Mouse (Mus musculus) spleen, postnatal 10 days (tissue): Measurements from ENCODE around the gene Rasgrp4.

Experiments
- DNase-seq, 2 experiments: peaks; one replicate each; pipeline ENCODE4 v3.0.0; 2021 to 2022; ENCODE audit warnings: low spot score in 2 of 2

The Rasgrp4 gene

GRCm38 (mm10) chr7:29146625-29147367, 12.1 kb downstream of the Rasgrp4 start:
- no peak for DNase-seq

GRCm38 (mm10) chr7:29148771-29149170, 14.1 kb downstream of the Rasgrp4 start:
- DNase-seq = no peak

DNA sequence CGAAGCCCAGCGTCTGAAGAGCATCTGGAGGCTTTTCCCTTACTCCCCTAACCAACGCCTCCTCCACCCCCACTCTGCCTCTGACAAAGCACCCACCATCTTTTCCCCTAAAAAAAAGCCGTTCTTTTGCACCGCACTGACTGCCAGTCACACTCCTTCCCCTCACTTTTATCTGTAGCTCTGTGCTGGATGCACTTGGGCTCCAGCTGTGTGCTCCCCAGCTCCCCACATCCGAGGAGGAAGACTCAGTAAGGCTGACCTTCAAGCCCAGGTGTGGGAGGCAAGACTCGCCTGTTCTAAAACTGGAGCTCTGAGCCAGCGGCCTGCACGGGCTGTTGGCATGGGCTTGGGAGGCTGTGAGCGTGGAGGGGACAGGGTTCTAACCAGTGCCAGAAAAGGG, 16.8 kb downstream of the Rasgrp4 start:
- DNase-seq = no peak

GRCm38 (mm10) chr7:29154018-29154720, 19.5 kb downstream of the Rasgrp4 start:
- DNase-seq = no peak

GRCm38 (mm10) chr7:29155196-29155837, 20.7 kb downstream of the Rasgrp4 start:
- peak; percentile 72 to 91 for DNase-seq

- peak in 1 of 2 experiments; percentile 76 for DNase-seq
These were observed 21.5 kb downstream of the Rasgrp4 start, which contains the start of gene Fam98c for GRCm38 (mm10) chr7:29155838-29156782. Fam98c (minus strand) TSS chr7:29156234.

DNA sequence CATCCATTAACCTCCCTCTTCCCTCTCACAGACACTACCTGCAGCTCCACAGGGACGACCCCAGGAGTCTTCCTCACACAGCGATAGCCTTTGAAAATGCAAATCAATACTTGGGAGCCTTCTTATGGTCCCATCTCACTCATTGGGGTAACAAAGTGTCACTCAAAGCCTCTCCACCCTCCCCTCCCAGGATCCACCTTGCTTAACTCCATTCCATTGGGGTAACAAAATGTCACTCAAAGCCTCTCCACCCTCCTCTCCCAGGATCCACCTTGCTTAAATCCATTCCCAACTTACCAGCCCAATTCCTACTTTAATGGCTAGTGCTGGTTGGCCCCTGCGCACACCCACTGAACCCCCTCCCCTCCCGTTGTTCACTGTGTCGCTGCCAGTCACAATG, 23.6 kb downstream of the Rasgrp4 start:
- DNase-seq = no peak

DNA sequence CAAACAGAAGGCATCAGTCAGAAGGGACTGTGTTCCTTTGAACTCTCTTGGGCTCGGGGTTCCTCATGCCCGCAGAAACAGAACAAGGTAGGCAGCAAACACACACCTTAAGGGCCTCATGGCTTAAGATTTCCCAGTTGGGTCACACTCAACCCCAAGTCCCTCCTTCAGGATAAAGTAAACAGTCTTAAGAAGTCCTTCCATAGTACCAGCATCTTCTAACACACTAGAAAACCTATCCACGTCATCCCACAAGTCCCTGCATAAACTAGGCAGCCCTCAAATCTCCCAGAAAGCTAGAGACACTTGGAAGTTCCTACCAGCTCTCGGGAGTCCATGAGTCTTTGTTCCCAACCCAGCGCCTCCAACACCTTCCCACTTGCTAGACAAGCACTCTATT, 27.6 kb downstream of the Rasgrp4 start:
- DNase-seq = no peak

GRCm38 (mm10) chr7:29162750-29163525, 28.3 kb downstream of the Rasgrp4 start:
- DNase-seq = peak in 1 of 2 experiments; percentile 55

DNA sequence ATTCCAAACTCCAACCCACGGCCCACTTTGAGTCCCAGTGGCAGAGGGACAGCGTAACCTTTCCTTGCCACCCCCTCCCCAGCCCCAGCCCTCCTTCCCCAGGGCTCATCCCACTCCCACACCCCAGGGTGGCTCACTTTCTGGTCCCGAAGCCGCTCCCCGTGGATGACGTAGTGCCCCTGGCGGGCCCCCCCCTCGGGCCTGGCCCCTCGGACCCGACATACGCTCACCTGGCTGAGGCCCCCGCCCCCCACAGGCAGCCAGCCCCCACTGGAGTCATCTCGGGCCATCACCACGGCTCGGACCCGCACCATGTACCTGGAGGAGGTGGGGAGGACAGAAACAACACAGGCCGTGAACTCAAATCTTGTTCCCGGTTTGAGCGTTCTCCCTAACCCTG, 33.0 kb downstream of the Rasgrp4 start:
- no peak for DNase-seq

GRCm38 (mm10) chr7:29168121-29168695, 33.6 kb downstream of the Rasgrp4 start:
- DNase-seq = no peak

DNA sequence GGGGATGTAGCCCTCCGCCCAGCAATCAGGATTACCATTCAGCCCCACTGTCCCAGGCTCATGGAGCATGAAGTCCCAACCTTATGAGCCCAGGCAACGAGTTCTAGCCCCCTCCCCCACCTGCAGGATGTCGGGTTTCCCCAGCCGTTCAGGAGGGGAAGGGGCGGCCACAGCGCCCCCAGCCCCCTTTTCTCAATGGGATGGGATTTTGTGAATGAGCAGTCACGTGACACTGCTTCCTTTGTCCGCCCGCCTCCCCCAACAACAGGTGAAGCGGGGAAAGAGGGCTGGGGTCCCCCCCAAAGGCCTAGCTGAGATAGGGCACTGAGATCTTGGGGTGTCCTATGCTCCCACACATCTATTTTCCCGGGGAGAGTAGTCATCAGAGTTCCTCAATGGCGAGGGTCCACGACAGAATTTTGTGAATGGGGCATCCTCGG, 34.2 kb downstream of the Rasgrp4 start:
- no peak for DNase-seq

GRCm38 (mm10) chr7:29169231-29170065, 34.8 kb downstream of the Rasgrp4 start:
- peak in 1 of 2 experiments; percentile 43 for DNase-seq

DNA sequence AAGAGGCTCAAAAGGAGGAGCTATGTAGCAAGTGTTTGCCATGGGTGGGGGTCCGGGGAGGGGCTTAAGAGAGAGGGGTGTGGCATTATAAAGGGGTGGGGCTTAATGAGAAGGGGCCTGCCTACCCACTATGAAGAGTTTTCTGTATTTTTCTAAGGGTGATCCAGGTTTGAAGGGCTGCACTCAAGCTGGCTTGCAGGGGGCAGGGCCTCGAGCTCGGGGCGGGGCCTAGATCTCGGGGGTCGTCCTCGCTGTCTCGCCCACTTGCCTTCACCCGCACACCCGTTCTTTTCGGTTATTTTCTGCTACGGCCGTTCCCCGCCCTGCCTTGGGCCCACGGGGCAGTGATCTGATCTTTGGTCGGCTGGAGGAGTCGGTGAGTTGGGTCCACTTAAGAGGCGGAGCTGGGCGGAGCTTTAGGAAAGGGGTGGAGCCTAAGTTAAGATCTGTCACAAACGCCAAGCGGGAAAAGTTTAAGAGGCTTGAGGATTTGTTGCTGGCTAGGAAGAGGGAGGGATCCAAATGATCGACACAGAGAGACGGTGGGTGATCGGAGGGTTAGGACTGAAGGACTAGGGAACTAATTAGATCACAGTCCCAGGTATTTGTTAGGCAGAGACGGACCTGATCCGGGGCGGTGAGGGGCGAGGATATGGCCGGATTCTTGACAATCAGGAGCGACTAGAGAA, 35.6 kb downstream of the Rasgrp4 start, which contains the start of the genes Ggn and Spred3:
TSS of gene Ggn (plus strand) at position 145 of the 689 bp plus-strand sequence.
TSS of gene Spred3 (minus strand) at position 346 of the 689 bp plus-strand sequence.
- DNase-seq = peak; percentile 45 to 74

DNA sequence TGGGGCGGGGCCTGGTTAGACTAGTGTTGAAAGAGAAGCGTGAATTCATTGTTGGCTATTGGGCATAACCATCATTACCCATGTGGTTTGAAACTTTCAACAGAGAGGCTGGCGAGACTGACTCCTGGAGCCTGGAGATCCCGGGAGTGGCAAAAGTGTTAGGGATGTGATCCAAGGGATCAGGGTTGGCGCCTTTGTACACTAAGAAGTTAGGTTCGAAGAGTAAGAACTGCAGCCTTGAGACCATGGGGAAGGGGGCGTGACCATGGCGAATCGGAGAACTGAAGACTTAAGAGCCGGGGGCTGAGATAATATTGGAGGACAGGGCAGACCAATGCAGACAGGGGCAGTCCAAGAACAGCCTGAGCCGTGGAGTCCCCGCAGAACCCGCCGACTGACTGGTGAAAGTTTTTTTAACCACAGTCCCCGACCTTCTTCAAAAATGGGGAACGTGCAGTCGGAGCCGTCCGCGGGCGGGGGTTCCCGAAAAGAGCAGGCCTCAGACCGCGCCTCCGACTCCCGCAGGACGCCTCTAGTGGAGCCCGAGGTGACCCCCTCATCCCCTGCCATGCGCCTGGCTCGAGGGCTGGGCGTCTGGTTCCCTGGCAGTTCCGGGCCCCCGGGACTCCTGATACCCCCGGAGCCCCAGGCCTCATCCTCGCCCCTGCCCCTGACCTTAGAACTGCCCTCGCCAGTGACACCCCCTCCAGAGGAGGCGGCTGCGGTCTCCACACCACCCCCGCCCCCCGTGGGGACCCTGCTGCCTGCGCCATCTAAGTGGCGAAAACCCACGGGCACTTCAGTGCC, 36.3 kb downstream of the Rasgrp4 start:
- peak in 1 of 2 experiments; percentile 54 for DNase-seq

- no peak for DNase-seq
These were observed 37.0 kb downstream of the Rasgrp4 start for GRCm38 (mm10) chr7:29171562-29172097.

DNA sequence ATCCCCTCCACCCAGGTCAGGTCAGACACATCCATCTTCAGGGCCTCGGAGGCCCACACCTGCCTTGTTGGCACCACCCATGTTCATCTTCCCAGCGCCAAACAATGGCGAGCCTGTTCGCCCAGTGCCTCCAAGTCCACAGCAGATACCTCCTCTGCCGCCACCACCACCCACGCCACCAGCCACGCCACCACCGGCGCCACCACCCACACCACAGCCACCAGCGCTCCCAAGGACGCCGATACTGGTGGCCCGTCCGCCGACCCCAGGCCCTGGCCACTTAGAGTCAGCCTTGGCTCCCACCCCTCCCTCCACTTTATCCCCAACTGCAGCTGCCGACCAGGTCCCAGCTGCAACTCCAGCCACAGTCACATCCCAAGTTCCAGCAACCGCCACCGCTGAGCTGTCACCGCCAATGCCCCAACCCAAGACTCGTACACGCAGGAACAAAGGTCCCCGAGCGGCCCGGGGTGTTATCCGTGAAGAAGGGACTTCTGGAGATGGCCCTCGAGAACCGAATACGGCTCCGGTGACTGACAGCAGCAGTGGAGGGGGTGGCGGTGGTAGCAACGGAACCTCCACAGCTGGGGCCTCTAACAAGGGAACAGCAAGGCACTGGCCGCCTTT, 37.9 kb downstream of the Rasgrp4 start:
- no peak for DNase-seq
